Mouse (Mus musculus): ENCODE data around the gene Nfix.

Gene Nfix

DNA sequence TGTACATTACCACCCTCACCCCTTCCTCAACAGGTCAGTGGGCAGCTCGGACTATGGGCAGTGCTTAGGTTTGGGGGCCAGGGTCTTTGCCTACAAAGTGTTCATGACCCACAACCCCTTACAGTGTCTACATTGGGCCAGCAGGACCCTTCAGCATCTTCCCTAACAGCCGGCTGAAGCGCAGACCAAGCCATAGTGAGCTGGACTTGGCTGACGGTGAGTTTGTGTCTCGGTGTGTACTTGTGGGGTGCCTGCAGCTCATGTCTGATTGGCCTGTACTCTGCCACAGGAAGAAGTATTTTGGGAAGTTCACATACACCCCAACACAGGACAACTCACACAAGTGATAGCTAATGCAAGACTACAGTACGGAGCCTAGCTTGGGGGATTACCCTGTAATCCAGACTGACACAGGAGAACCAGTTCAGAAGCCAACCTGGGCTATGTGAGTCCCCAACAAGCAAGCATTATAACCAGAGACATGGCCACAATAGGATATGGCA lies 97.1 kb downstream of the Nfix start:
- in situ Hi-C loops (cut with MseI, MboI): no loop called here

- in situ Hi-C loops (cut with MseI, MboI): no loop called here
Measured at GRCm38 (mm10) chr8:84702561-84702960, 97.6 kb downstream of the Nfix start.

GRCm38 (mm10) chr8:84700941-84701911 lies 98.9 kb downstream of the Nfix start, which contains the start of gene Lyl1:
Lyl1 (plus strand) TSS chr8:84701457.
- in situ Hi-C loops (cut with MseI, MboI): no loop called here

DNA sequence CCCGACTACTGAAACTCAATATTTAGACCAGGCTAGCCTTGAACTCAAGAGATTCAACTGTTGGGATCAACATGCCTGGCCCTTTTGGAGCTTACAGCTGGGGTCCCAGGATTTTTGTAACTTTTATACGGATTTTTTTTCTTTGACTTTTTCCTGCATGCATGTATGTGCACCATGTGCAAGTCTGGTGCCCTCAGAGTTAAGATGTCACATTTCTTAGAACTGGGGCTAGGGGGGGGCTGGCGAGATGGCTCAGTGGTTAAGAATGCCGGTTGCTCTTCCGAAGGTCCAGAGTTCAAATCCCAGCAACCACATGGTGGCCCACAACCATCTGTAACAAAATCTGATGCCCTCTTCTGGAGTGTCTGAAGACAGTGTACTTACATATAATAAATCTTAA lies 99.6 kb downstream of the Nfix start:
- in situ Hi-C loops (cut with MseI, MboI): no loop called here

DNA sequence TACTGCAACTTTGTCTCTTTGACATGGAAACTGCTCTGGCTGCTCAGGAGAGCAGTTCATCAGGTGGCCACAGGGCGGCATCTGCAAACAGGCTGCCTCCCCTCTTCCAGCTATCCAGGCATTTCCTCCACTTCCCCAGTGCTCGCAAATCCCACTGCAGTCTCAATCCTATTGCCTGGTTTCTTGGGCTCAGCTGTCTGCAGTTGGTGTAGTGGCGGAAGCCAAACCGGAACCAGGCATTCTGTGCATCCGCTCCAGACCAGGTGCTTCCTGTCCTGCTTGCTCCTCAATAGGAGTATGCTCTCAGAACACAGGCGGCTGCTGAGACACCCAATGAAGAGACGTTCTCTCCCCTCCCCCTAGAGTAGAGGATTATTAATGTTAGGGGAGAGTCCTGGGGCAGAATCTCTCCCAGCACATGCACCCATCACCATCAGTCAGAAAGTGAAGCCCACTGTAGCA lies 100.3 kb downstream of the Nfix start:
- in situ Hi-C loops (cut with MseI, MboI): no loop called here

- in situ Hi-C loops (cut with MseI, MboI): no loop called here
Measured at GRCm38 (mm10) chr8:84698929-84699401, 101.2 kb downstream of the Nfix start.

GRCm38 (mm10) chr8:84698288-84698687 lies 101.9 kb downstream of the Nfix start:
- in situ Hi-C loops (cut with MseI, MboI): no loop called here

DNA sequence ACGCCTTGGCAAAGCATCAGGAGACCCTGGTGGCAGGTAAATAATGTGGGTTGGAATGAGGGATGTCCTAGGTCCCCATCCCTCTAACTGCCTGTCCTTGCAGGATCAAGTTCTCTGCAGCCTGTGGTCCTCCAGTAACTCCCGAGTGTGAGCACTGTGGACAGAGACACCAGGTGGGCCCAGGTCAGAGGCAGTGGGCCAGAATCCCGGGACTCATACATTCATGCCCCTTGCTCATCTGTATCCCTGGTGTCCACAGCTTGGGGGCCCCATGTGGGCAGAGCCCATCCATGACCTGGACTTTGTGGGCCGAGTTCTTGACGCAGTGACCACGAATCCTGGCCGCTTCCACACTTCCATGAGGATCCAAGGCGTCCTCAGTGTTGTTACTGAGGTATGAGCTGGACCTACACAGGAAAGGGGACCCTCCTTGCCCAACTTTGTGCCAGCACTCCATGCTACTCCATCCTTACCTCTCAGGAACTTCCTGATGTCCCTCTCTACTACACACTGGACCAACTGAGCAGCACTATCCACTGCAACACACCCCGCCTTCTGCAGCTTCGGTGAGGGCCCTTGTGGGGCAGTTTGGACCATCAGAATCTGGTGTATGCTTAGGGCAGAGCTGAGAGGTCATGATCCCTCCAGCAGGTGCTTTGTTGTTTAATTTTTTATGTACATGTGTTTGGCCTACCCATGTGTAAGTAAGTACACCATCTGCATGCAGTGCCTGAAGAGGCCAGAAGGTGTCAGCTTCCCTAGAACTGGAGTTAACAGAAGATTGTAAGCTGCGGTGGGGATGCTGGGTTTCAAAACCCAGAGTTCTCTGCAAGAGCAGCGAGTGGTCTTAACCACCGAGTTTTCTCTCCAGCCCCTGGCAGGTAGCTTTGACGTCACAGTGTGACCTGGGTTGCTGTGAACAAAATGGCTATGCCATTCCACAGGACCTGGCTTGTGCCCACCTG lies 102.7 kb downstream of the Nfix start:
- in situ Hi-C loops (cut with MseI, MboI): no loop called here

GRCm38 (mm10) chr8:84695140-84695539 lies 105.0 kb downstream of the Nfix start:
- in situ Hi-C loops (cut with MseI, MboI): no loop called here

- in situ Hi-C loops (cut with MseI, MboI): no loop called here
Measured at GRCm38 (mm10) chr8:84693332-84693731, 106.8 kb downstream of the Nfix start.

- in situ Hi-C loops (cut with MseI, MboI): no loop called here
Measured at GRCm38 (mm10) chr8:84689091-84689915, 110.8 kb downstream of the Nfix start.

GRCm38 (mm10) chr8:84687705-84688100 lies 112.4 kb downstream of the Nfix start, which contains the start of gene Nacc1:
Nacc1 (minus strand) TSS chr8:84687862.
- in situ Hi-C loops (cut with MseI, MboI): no loop called here

GRCm38 (mm10) chr8:84687003-84687704 lies 113.0 kb downstream of the Nfix start:
- in situ Hi-C loops (cut with MseI, MboI): no loop called here

DNA sequence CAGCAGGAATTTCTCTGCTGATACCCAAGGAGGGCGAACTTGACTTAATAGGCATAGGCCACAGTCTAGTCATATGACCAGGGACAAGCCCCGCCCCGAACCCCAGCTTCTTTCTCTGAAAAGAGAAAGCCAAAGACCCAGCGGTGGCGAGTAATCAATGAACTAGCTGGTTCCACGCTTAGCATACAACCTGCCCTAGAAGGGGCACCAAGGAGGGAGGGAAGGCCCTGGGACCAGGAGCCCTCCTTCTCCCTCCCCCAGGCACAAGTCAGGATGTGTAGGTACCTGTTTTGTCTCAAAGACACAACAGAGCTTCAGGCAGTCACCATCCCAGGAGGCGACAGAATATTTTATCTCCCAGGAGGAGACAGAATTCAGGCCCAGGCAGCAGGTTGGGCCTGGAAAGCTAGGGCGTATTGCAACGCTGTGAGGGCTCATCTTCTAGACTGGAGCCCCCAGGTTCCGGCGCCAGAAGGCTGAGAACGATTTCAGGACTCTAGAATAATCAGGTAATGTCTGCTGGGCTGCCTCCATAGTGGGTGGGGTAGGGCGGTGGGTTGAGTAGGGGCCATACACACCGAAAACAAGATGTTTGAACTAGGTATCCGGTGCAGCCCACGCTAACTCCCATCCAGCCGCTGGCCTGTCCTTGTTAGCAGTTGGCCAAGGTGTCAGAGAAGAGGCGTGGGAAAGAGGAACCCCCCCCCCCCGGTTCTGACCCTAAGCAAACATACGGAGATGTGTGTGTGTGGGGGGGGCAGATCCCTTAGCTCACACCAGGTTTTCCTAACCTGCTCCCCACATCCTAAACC lies 113.7 kb downstream of the Nfix start, which contains the start of gene Trmt1:
Trmt1 (plus strand) TSS at position 117 of the 812 bp plus-strand sequence.
- in situ Hi-C loops (cut with MseI, MboI): no loop called here

- in situ Hi-C loops (cut with MseI, MboI): no loop called here
Measured at GRCm38 (mm10) chr8:84684537-84684936, 115.6 kb downstream of the Nfix start.

GRCm38 (mm10) chr8:84682257-84682656 lies 117.9 kb downstream of the Nfix start:
- in situ Hi-C loops (cut with MseI, MboI): no loop called here

GRCm38 (mm10) chr8:84681476-84681875 lies 118.7 kb downstream of the Nfix start:
- in situ Hi-C loops (cut with MseI, MboI): no loop called here

DNA sequence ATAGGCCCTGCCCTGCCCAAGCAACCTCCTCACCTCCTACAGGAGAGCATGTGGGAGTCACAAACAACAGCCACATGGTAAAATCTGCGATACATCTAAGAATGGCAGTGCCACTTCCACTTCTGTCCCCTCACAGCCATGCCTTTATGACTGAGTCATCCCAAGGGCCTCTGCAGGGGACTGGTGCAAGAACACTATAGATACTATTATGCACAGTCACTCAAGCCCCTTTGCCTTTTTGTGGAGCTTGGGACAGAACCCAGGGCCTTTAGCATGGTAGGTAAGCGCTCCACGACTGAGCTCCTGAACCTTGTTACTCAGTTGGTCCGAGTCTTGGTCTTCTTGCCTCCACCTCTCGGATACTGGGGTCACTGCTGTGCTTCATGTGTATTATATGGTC lies 122.8 kb downstream of the Nfix start:
- in situ Hi-C loops (cut with MseI, MboI): no loop called here

Measured in mouse trophoblast stem cell (cell line).